Mouse (Mus musculus) effector memory CD4-positive, alpha-beta T cell, adult 5 months (primary cell): ENCODE results near the gene Olfr998. TPM values are rescaled to one million over a fixed set of nuclear protein-coding genes. Genes with fewer than 3 reads are reported as not detected.

ENCODE experiments used
- polyA plus RNA-seq: library from polyadenylated mRNA; unstranded; fragments of 100-300 nt; shearing (Covaris generic); gene quantifications from one replicate; pipeline ENCODE4 v1.2.1, GENCODE M21; 2017

The Olfr998 gene
- not detected for polyA plus RNA-seq

GRCm38 (mm10) chr2:85588648-85589047, at the start of gene Olfr998:
Gene Olfr998, plus strand, starts transcription at chr2:85588948.

GRCm38 (mm10) chr2:85578915-85579314, 9.8 kb upstream of the Olfr998 start, which contains the start of gene Olfr996:
Gene Olfr996, plus strand, starts transcription at chr2:85579215.

GRCm38 (mm10) chr2:85611803-85612202, 23.1 kb downstream of the Olfr998 start, which contains the start of gene Olfr1000:
Gene Olfr1000, minus strand, starts transcription at chr2:85611903.

Other genes starting within 250 kb of the Olfr998 start
- not detected for gene Olfr987, start 249.6 kb upstream of the Olfr998 start, polyA plus RNA-seq
- gene Olfr988, start 225.7 kb upstream of the Olfr998 start, polyA plus RNA-seq: not detected
- gene Olfr992, start 179.5 kb upstream of the Olfr998 start, polyA plus RNA-seq: not detected
- not detected for gene Olfr993, start 174.1 kb upstream of the Olfr998 start, polyA plus RNA-seq
- gene Olfr994, start 152.5 kb upstream of the Olfr998 start, polyA plus RNA-seq: not detected
- not detected for gene Olfr995, start 145.3 kb upstream of the Olfr998 start, polyA plus RNA-seq
- not detected for gene 4833423E24Rik, start 69.9 kb upstream of the Olfr998 start, polyA plus RNA-seq
- not detected for gene Olfr996, start 9.7 kb upstream of the Olfr998 start, polyA plus RNA-seq
- gene Olfr1000, start 23.0 kb downstream of the Olfr998 start, polyA plus RNA-seq: not detected
- gene Olfr1002, start 61.8 kb downstream of the Olfr998 start, polyA plus RNA-seq: not detected
- gene Olfr154, start 75.5 kb downstream of the Olfr998 start, polyA plus RNA-seq: not detected
- not detected for gene Olfr1006, start 89.8 kb downstream of the Olfr998 start, polyA plus RNA-seq
- not detected for gene Olfr1008, start 100.5 kb downstream of the Olfr998 start, polyA plus RNA-seq
- not detected for gene Olfr1009, start 126.5 kb downstream of the Olfr998 start, polyA plus RNA-seq
- gene Olfr1012, start 173.8 kb downstream of the Olfr998 start, polyA plus RNA-seq: not detected
- not detected for gene Olfr1013, start 178.2 kb downstream of the Olfr998 start, polyA plus RNA-seq
- not detected for gene Olfr1014, start 183.8 kb downstream of the Olfr998 start, polyA plus RNA-seq
- not detected for gene Olfr1015, start 193.1 kb downstream of the Olfr998 start, polyA plus RNA-seq
- not detected for gene Olfr1016, start 213.6 kb downstream of the Olfr998 start, polyA plus RNA-seq
- not detected for gene Olfr1018, start 229.5 kb downstream of the Olfr998 start, polyA plus RNA-seq